Mouse (Mus musculus): ENCODE data around the gene Rpl13a.

GRCm38 (mm10) chr7:45112529-45112928, 16.0 kb downstream of the Rpl13a start:
- TF ChIP-seq CTCF (IDR thresholded peaks at IDR 0.05; ENCODE audit: low read depth, low read length) (no peak), POLR2A (IDR thresholded peaks at IDR 0.05; ENCODE audit: insufficient read depth, low read length) (no peak)
